Mouse (Mus musculus) liver, adult (tissue): ENCODE data around the gene Olfr1465.

Experiments
- GATA4 ChIP-seq: IDR thresholded peaks from 2 replicates; pipeline ENCODE4 v1.6.1; 2014; ENCODE audit warnings: mild to moderate bottlenecking, low read length; ENCODE audit not compliant: insufficient replicate concordance

The Olfr1465 gene

DNA sequence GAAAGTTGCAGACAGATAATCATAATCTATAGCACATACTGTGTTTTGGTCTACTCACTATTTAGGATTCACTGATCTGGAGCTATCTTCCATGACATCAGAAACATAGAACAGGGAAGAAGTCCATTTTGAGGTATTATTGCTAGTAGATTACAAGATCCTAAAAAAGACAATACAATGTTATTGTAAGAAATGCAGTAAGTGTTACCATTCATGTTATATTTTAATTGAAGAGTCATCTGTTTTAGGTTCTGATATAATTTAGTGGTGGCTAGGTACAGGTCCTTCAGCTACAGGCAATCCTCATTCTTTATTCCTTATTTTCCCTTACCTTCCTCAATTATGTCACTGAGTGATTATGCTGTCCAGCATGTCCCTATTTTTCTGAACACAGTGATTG, at the start of gene Olfr1465:
TSS of gene Olfr1465 (minus strand) at position 101 of the 400 bp plus-strand sequence.
- TF ChIP-seq GATA4, result no peak

DNA sequence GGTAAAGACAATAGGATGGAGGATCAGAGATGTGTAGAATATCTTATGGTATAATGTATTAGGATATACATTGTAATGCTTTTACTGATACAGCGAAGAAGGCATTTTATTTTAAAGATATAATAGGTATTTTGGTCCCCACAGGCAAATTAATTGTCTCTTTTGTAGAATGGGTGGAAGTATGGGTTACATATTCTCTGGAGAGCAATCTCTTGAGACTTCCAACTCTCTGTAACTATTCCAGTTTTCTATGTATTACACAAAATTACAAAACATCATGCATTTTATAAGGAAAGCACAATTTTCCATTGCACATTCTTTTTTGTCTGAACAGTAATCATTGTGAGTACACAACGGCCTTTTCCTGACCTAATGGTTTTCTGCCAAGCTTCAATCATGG, 46.6 kb upstream of the Olfr1465 start, which contains the start of gene Olfr1467:
TSS of gene Olfr1467 (plus strand) at position 301 of the 400 bp plus-strand sequence.
- no peak for TF ChIP-seq GATA4

DNA sequence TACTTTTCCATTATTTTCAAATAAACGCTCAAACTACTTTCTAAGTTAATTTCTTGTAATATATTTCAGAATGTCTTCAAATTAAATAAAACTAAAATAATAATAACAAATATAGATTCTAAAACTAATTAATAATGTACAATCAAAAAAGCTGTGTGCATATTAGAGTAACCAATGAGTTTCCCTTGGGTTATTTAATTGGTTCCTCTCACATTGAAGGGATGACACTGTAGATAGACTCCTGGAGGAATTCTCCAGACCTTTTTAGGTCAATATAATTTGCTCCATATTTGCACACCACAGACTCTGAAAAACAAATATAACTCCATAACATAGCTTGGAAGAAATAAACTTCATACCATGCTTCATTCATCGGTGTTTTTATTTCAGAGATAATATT, 23.2 kb upstream of the Olfr1465 start, which contains the start of gene Olfr1466:
TSS of gene Olfr1466 (plus strand) at position 301 of the 400 bp plus-strand sequence.
- TF ChIP-seq GATA4, result no peak
